Mouse (Mus musculus): ENCODE data around the gene Krtap10-4.

DNA sequence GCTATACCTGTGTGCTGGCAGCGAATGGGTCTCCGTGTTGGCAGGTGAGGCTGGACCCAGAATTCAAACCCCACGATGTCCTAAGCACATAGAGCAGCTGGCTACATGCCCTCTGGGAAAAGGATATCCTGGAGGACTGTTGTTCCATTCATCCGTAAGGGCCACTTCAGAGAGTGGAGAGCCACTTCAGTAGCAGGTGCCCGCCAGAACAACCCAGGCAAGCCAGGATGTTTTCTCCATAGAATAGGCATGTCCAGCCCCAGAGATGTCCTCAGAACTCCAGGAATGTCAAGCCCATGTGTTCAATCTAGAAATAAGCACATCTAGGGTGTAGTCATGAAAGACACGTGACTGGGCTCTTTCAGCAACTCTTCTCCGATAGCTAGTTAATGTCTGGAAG lies 42.8 kb upstream of the Krtap10-4 start:
- TF ChIP-seq CTCF (IDR thresholded peaks at IDR 0.05; ENCODE audit: borderline replicate concordance, extremely low read depth, insufficient read depth, insufficient read length), result no peak
- no peak for TF ChIP-seq POLR2A (IDR thresholded peaks at IDR 0.05; ENCODE audit: borderline replicate concordance, extremely low read depth, insufficient read depth, insufficient read length, poor library complexity, severe bottlenecking)
